Mouse (Mus musculus): Measurements from ENCODE around the gene Fam20a. TPM values are rescaled to one million over a fixed set of nuclear protein-coding genes. Genes with fewer than 3 reads are reported as not detected.

Gene Fam20a
- total RNA-seq, 4 experiments from 2014 or later = 12.3 to 14.9 (median 13.1) TPM

Other genes with a start within 250 kb of the Fam20a start
- 10 to 100 TPM; 14.1 to 22.3 (median 19.7) TPM for gene Arsg, start 248.9 kb downstream of the Fam20a start, total RNA-seq (2022)
- 10 to 100 TPM in 2 of 4 experiments, 1 to 10 TPM in 2; 6.6 to 11.5 (median 10.3) TPM for gene Slc16a6, start 248.7 kb downstream of the Fam20a start, total RNA-seq (2022)
- gene Wipi1, start 110.3 kb downstream of the Fam20a start, total RNA-seq (2022) = 10 to 100 TPM; 22.9 to 25.6 (median 23.6) TPM
- 100 to 1,000 TPM; 539 to 574 (median 549) TPM for gene Prkar1a, start 72.9 kb downstream of the Fam20a start, total RNA-seq (2022)
- gene 1700012B07Rik, start 105.8 kb upstream of the Fam20a start, total RNA-seq (2022) = not detected

Measured in layer of hippocampus, adult 8-10 months (tissue).